14 mouse cellular contexts compared by ENCODE assay signal in the genomic region with DNA sequence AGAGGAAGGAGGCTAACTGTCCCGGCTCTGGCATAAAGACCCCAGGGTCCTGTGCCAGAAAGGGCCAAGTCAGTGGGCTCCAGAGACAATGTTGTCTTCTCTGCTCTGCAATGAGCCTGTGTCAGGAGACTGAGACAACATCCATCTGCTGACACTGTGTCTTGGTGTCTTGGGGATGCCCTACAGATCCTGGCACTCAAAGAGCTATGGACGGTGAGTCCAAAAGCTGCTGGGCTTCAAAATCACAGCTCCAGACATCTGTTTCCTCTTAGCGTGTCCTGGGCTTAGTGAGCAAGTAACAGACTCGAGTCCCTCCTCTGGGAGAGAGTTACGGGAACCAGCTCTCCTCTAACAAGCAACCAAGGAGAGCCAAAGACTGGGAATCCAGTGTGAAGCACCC. TPM values are rescaled to one million over a fixed set of nuclear protein-coding genes. Genes with fewer than 3 reads are reported as not detected.
DNase-seq lines count a peak whose midpoint lies in the region; ATAC-seq lines count a peak whose summit lies in the region.
"Had no signal": no experiment of that assay in that cellular context is flagged by ENCODE, and none has a peak within 500 bp of the region (broad histone marks: within the 10 kb centered on the region; RNA-seq: fewer than 3 reads in every experiment).

No protein-coding gene starts in this region.

- H3K27ac ChIP-seq in heart, embryonic 10.5 days, result no peak overlapping the region
- no peak overlapping the region for H3K27ac ChIP-seq in heart, embryonic 11.5 days (ENCODE audit: low read depth, low read length)
- H3K27ac ChIP-seq in limb, embryonic 11.5 days (replicated peaks; ENCODE audit: low read depth, low read length), result no peak overlapping the region; the same call in 1 of the 2 replicates
- H3K27ac ChIP-seq: kidney, postnatal 0 days; limb, embryonic 13.5 days; stomach, embryonic 15.5 days had no signal

- 63% methylated on average over 5 of the region's 5 CpGs for WGBS in heart, embryonic 10.5 days
- WGBS in heart, embryonic 11.5 days (ENCODE audit: insufficient replicate concordance), result 58% methylated on average over 5 of the region's 5 CpGs
- 25% methylated on average over 5 of the region's 5 CpGs for WGBS in limb, embryonic 11.5 days

- no peak overlapping the region for H3K4me3 ChIP-seq in heart, embryonic 10.5 days
- no peak overlapping the region for H3K4me3 ChIP-seq in heart, embryonic 11.5 days (ENCODE audit: low read depth, low read length)
- H3K4me3 ChIP-seq in limb, embryonic 11.5 days (ENCODE audit: low read depth, low read length), result no peak overlapping the region
- H3K4me3 ChIP-seq: limb, embryonic 13.5 days; stomach, embryonic 15.5 days had no signal

- peak; percentile 35 for DNase-seq in embryo, embryonic 10.5 days (ENCODE audit: low spot score)
- no peak for DNase-seq in embryo, embryonic 9.5 days (ENCODE audit: extremely low spot score)
- peak; percentile 35 for DNase-seq in heart, embryonic 10.5 days (ENCODE audit: low spot score)
- DNase-seq in 3T3-L1 (ENCODE audit: low read depth, low spot score), result peak; percentile 57
- DNase-seq in limb, embryonic 11.5 days (ENCODE audit: low spot score), result peak; percentile 49
- DNase-seq in frontal cortex, postnatal 25 days (ENCODE audit: low spot score in 2 of 2), result no peak
- no peak for DNase-seq in kidney, postnatal 14 days
- DNase-seq: cerebellum, adult 9-11 months had no signal

- H3K9ac ChIP-seq in heart, embryonic 11.5 days (ENCODE audit: low read depth, low read length), result no peak overlapping the region
- H3K9ac ChIP-seq in limb, embryonic 11.5 days (ENCODE audit: low read length), result no peak overlapping the region
- H3K9ac ChIP-seq: limb, embryonic 13.5 days; stomach, embryonic 15.5 days had no signal

- no peak for ATAC-seq in heart, embryonic 11.5 days (replicated peaks; ENCODE audit: insufficient number of reproducible peaks, low FRiP score, low TSS enrichment)
- ATAC-seq in limb, embryonic 11.5 days (ENCODE audit: insufficient number of reproducible peaks, low FRiP score, low TSS enrichment, low read depth), result no peak
- ATAC-seq: hindbrain, embryonic 16.5 days; intestine, postnatal 0 days had no signal

- 0 out of 2 replicates have a peak, but pooled peaks cover 8% of the 10 kb centered on the region for H3K4me1 ChIP-seq in heart, embryonic 10.5 days
- H3K4me1 ChIP-seq in heart, embryonic 11.5 days (ENCODE audit: control insufficient read depth, insufficient read depth, low read length), result no peaks in the 10 kb centered on the region; the same call in 1 of the 2 replicates
- peaks cover 2% of the 10 kb centered on the region; the same call in 1 of the 2 replicates for H3K4me1 ChIP-seq in limb, embryonic 11.5 days (ENCODE audit: control insufficient read depth, insufficient read depth, low read length)

- no peaks in the 10 kb centered on the region for H3K9me3 ChIP-seq in heart, embryonic 10.5 days
- no peaks in the 10 kb centered on the region for H3K9me3 ChIP-seq in heart, embryonic 11.5 days (replicated peaks; ENCODE audit: control insufficient read depth, low read length)
- H3K9me3 ChIP-seq in limb, embryonic 11.5 days (ENCODE audit: control insufficient read depth, low read length), result no peaks in the 10 kb centered on the region
- H3K9me3 ChIP-seq: limb, embryonic 13.5 days; stomach, embryonic 15.5 days had no signal

- H3K4me2 ChIP-seq in heart, embryonic 11.5 days, result no peak overlapping the region
- no peak overlapping the region for H3K4me2 ChIP-seq in limb, embryonic 11.5 days (ENCODE audit: low read depth, severe bottlenecking)
- H3K4me2 ChIP-seq: limb, embryonic 13.5 days; stomach, embryonic 15.5 days had no signal

- H3K27me3 ChIP-seq in heart, embryonic 10.5 days (ENCODE audit: insufficient read depth, poor library complexity, severe bottlenecking), result peaks cover 7% of the 10 kb centered on the region; the same call in 1 of the 2 replicates
- H3K27me3 ChIP-seq in heart, embryonic 11.5 days (ENCODE audit: control insufficient read depth, insufficient read depth, low read length), result no peaks in the 10 kb centered on the region; the same call in 1 of the 2 replicates
- H3K27me3 ChIP-seq in limb, embryonic 11.5 days (ENCODE audit: control insufficient read depth, insufficient read depth, low read length), result no peaks in the 10 kb centered on the region
- H3K27me3 ChIP-seq: limb, embryonic 13.5 days; stomach, embryonic 15.5 days had no signal

- no peaks in the 10 kb centered on the region for H3K36me3 ChIP-seq in heart, embryonic 10.5 days
- H3K36me3 ChIP-seq in heart, embryonic 11.5 days (ENCODE audit: control insufficient read depth, insufficient read depth, low read length), result no peaks in the 10 kb centered on the region
- no peaks in the 10 kb centered on the region for H3K36me3 ChIP-seq in limb, embryonic 11.5 days (ENCODE audit: control insufficient read depth, insufficient read depth, low read length)
- H3K36me3 ChIP-seq: limb, embryonic 13.5 days; stomach, embryonic 15.5 days had no signal

RNA-seq across cellular contexts. Expression of gene Thbs2, which starts 6.2 kb away (rescaled TPM):
- polyA plus RNA-seq in heart, embryonic 10.5 days (2016; fragmentation: Nextera tagmentation; extraction: Ambion mirVana), result 1.2 and 1.3 TPM in 2 replicates
- polyA plus RNA-seq in heart, embryonic 11.5 days (2014; fragmentation: Nextera tagmentation; extraction: Ambion mirVana), result 2.7 and 4.0 TPM in 2 replicates
- 2.2 TPM in 2 replicates for polyA plus RNA-seq in limb, embryonic 11.5 days (2014; fragmentation: Nextera tagmentation; extraction: Ambion mirVana)

Comparison
In these comparisons a context has a peak if more than half of its experiments do, and no peak if none do; other contexts are left out.
1. DNase-seq: peak in embryo, embryonic 10.5 days (single experiment), heart, embryonic 10.5 days (single experiment), 3T3-L1 (single experiment) and limb, embryonic 11.5 days (single experiment); none in embryo, embryonic 9.5 days (single experiment), frontal cortex, postnatal 25 days (0 of 2) and kidney, postnatal 14 days (single experiment).